Mouse (Mus musculus): ENCODE measurements around the gene Elf5. TPM values are rescaled to one million over a fixed set of nuclear protein-coding genes. Genes with fewer than 3 reads are reported as not detected.

The Elf5 gene
- polyA plus RNA-seq (2014; fragmentation: Illumina TruSeq; extraction: RNeasy Lipid Tissue Mini Kit (QIAGEN cat#74804); ENCODE audit: low read depth, low replicate concordance): not detected

GRCm38 (mm10) chr2:103411348-103411747, at the start of gene Elf5:
Elf5 (plus strand) TSS chr2:103411688.

GRCm38 (mm10) chr2:103484617-103485401, 73.3 kb downstream of the Elf5 start, which contains the start of gene Cat:
Cat (minus strand) TSS chr2:103485160.

Other genes with a start within 250 kb of the Elf5 start
- gene Ehf, start 108.4 kb upstream of the Elf5 start, polyA plus RNA-seq (2014; fragmentation: Illumina TruSeq; extraction: RNeasy Lipid Tissue Mini Kit (QIAGEN cat#74804); ENCODE audit: low read depth, low replicate concordance): 0.46 TPM
- gene Cat, start 73.5 kb downstream of the Elf5 start, polyA plus RNA-seq (2014; fragmentation: Illumina TruSeq; extraction: RNeasy Lipid Tissue Mini Kit (QIAGEN cat#74804); ENCODE audit: low read depth, low replicate concordance): 14.3 TPM
- gene Abtb2, start 154.6 kb downstream of the Elf5 start, polyA plus RNA-seq (2014; fragmentation: Illumina TruSeq; extraction: RNeasy Lipid Tissue Mini Kit (QIAGEN cat#74804); ENCODE audit: low read depth, low replicate concordance): 1.3 TPM

Measured in testis, adult 10 weeks (tissue).